Mouse (Mus musculus): ENCODE data around the gene Cdk14.

The Cdk14 gene

GRCm38 (mm10) chr5:4891862-4892704, 528.0 kb downstream of the Cdk14 start:
- no peak for DNase-seq

GRCm38 (mm10) chr5:4887069-4887468, 533.0 kb downstream of the Cdk14 start:
- no peak for DNase-seq

DNA sequence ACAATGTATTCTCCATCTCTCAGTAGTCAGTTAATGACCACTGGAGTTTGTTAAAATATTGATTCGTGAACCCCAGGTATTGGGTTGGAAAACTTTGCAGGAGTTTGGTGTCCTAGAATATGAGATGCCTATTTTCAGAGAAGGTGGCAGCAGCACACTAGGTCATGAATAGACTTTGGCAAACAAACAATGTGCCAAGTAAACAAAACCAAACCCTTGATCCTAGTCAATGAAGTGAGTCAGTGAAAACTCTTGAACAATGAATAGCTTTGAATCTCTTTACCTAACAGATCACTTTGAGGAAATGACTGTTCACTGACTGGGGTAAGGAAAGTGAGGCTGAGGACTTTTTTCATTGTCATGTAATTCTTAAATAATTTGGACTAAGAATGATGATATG, 537.3 kb downstream of the Cdk14 start:
- no peak for DNase-seq

GRCm38 (mm10) chr5:4880331-4880730, 539.8 kb downstream of the Cdk14 start:
- DNase-seq, result no peak

GRCm38 (mm10) chr5:4878934-4879333, 541.2 kb downstream of the Cdk14 start:
- DNase-seq, result no peak

DNA sequence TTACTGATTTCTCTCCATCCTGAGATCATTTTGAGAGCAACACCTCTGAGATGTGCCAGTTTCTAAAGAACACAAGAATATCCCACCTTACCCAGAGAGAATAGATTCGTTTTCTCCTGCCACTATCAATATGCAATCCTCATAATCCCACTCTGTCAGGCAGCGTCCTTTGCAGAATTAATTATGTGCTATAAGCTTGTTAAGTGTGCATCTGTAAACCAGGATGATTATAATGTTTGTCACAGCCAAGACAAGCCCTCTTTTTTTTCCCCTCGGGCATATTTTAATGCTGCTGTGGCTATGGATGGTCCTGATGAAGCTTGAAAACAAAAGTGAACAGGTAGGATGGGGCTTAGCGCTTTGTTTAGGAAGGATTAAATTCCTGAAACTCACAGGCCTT, 542.5 kb downstream of the Cdk14 start:
- no peak for DNase-seq

- DNase-seq, result no peak
Observed at GRCm38 (mm10) chr5:4877131-4877631, 542.9 kb downstream of the Cdk14 start.

DNA sequence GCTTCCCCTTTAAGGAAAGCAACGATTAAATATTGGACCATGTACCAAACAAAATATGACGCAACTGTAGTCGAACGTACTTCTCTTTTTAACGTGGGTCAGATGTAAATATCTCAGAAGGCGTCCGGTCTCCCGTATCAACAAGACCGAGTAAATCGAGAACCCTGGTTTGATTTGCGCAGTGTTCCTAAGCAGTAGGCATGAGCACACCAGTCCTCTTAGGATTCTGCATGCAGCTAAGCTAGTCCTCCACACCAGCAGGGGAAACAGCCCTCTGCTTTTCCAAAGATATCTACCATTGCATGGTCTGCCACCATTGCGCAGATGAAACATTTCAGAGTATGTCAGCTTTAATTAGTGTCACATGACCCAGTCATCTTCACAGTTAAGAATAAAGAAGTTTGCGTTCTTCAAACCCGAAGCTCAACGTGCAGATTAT, 543.4 kb downstream of the Cdk14 start:
- DNase-seq, result no peak

- DNase-seq, result no peak
Observed at GRCm38 (mm10) chr5:4870041-4870726, 549.9 kb downstream of the Cdk14 start.

- peak; percentile 18 for DNase-seq
Observed at GRCm38 (mm10) chr5:4868563-4869120, 551.5 kb downstream of the Cdk14 start.

- no peak for DNase-seq
Observed at GRCm38 (mm10) chr5:4867849-4868562, 552.1 kb downstream of the Cdk14 start.

DNA sequence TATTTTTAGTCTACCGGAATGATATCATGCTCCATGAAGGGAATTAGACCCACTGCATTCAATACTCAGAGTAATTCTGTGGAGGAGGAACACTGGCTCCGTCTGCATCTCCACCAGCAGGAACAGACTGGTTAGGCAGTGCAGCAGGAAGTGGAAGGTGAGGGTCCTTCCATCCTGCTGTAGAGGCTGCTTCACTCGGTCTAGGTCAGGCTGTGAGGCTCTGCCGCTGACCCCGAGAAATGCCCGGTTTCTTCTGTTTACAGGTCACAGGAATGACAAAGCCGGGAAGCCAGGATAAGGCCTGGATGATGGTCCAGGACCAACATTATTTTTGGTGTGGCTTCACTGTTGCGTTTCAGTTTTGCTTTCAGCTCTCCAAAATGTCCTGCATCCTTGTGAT, 553.2 kb downstream of the Cdk14 start:
- no peak for DNase-seq

- DNase-seq, result peak; percentile 50
Observed at GRCm38 (mm10) chr5:4866099-4866498, 554.0 kb downstream of the Cdk14 start.

DNA sequence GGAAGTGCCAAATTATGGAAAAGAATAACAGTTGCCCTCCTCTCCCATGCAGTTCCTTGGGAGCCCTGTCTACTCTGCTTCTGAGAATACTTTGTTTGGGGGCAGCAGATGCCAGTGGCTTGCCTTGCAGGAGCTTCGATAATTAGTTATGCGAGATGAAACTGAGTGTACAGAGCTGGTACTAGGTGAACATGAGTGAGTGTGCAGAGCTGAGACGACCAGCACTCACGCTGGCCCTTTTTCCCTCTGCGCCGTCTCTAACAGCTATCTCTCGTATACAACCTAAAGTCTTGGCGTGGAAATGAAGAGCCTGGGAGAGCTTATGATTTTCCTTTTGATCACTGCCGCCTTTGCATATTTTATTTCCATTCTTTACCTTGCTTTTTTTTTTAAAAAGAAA, 558.5 kb downstream of the Cdk14 start:
- DNase-seq, result no peak

- DNase-seq, result no peak
Observed at GRCm38 (mm10) chr5:4861141-4861540, 559.0 kb downstream of the Cdk14 start.

- no peak for DNase-seq
Observed at GRCm38 (mm10) chr5:4858032-4858641, 562.0 kb downstream of the Cdk14 start.

DNA sequence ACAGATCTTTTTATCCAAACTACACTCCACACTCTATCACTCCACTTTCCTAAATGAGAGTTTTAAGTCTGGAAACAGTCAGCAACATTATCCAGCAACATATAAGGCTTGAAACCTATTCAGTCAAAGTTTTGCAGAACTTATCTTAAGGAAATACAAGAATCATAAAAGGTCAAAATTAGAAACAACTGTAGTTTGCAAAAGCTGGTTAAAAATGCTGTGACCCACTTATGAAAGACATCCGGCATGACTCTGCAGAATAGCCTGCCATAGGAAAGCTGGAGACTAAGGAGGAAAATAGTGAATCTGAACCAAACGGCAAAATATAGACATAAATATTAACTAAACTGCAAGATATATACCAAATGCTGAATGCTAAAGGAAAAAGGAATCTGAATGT, 566.6 kb downstream of the Cdk14 start:
- peak; percentile 23 for DNase-seq

GRCm38 (mm10) chr5:4852711-4853320, 567.3 kb downstream of the Cdk14 start:
- DNase-seq, result peak; percentile 37

DNA sequence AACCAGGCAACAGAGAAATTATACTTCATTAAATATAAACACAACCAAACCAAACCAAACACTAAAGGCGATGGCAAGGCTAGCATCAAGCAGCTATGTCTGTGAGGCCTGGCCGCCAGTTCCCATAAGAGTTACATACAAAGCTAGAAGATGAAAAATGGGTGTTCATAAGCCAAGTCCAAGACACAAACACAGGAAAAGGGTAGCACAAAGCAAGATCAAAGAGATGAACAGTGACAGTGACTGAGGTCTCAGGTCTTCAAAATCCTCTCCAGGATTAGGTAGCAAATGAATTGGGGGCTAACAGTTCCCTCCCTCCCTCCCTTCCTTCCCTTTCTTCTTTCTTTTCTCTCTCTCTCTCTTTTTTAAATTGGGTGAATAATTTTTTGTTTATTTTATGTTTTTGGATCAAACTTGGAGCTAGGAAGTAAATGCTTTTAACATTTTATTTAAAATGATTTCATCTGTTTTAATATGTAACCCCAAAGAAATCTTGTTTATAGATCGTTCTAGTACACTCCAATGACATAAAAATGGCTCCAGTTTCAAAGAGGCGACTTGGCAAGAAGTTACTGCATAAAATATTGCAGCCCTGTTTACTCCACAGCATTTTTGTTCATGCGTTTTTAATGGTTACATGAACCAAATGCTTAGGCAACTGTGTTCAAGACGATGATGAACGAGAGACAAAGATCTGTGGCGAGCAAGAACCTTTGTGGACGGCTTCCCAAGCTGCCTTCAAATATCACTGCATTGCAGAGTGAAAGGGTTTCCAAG, 568.0 kb downstream of the Cdk14 start:
- peak; percentile 48 for DNase-seq

GRCm38 (mm10) chr5:4851245-4851933, 568.7 kb downstream of the Cdk14 start:
- peak; percentile 17 for DNase-seq
